Mouse (Mus musculus) cerebellum, adult 8-10 months (tissue): ENCODE measurements at regions not wholly inside any gene's neighbourhood (a gene's known extent, or its start where the extent isn't known, plus 50 kb on each side); places are given as distances from the start of the nearest gene placed in this dataset.

ENCODE experiments used
- DNase-seq: peaks from one replicate; pipeline ENCODE4 v3.0.0; 2022

DNA sequence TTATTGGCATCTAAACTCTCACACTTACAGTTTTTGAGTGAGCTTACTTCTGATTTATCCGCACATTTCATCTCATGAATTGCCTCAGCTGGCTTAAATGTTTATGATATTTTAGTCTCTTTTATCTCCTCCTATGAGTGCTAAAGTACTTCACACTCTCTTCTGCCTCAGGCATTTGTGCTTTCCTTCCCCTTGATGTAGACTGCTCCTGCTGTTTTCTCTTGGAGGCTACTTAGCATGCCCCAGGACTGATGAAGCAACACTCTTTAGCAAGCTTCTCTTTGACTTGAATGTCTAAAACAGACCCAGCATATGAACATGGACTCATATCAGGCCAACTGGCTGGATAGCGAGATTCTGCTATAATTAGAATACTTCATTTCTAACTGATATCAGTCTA lies 882.8 kb downstream of the Tecrl start:
- no peak for DNase-seq

DNA sequence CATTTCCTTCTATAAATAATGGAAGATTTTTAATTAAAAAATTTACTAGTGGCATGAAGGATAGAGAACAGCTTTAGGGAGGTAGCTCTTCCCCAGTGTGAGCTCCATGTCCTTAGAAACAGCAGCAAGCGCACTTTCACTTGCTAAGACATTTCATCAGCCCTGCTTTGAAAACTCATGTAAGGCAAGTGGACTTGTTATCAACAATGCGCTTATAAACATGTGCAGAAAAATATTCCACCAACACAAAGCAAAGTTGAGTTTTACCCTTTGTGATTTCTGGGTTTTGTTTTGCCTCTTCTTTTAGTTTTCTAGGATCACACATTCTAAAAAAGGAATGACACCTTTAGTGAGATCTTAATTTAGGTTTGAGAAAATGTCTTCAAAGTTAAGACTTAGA lies 890.7 kb downstream of the Tecrl start:
- no peak for DNase-seq

- DNase-seq: no peak
Measured at GRCm38 (mm10) chr5:82441288-82441687, 913.7 kb downstream of the Tecrl start.

DNA sequence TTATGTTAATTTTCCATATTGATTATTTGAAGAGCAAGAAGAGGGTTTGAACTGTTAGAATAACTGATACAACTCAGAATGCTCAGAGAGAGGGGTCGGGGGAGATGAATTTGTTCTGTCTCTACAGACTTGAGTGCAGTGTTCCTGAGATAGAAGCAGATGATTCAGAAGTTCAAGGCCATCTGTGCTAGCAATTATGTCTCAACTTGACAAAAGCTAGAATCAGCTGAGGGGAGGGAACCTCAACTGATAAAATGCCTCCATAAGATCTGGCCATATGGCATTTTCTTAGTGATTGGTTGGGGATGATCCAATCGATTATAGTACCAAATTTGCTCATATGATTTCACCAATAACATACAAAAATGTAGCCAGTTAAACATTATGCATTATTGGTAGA lies 914.9 kb downstream of the Tecrl start:
- DNase-seq: no peak

GRCm38 (mm10) chr5:82420396-82420795 lies 934.6 kb downstream of the Tecrl start:
- no peak for DNase-seq

- DNase-seq: no peak
Measured at GRCm38 (mm10) chr5:82396632-82397234, 958.3 kb downstream of the Tecrl start.

- DNase-seq: no peak
Measured at GRCm38 (mm10) chr5:82361624-82362023, 993.4 kb downstream of the Tecrl start.

DNA sequence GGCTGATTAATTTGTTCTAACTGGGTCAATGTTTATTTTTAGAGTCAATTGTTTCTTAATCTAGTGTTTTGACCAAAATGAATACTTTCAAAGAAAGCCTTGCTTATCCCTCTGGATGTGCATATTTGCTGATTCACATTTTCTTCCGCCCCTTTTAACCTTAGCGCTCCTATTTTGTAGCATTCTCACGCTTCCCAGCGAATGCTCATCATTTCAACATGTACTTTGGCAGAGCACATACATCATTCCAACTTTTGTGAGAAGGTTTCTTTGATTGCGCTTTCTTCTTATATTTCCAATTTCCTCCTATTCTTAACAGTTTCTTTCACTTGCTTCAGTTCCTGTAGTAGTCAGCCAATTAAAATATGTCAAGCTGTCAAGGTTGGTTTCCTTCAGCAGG lies 998.7 kb downstream of the Tecrl start:
- no peak for DNase-seq

- DNase-seq: no peak
Measured at GRCm38 (mm10) chr5:82351089-82351488, 1003.9 kb downstream of the Tecrl start.

- peak; percentile 30 for DNase-seq
Measured at GRCm38 (mm10) chr5:82346672-82347071, 1008.3 kb downstream of the Tecrl start.

- no peak for DNase-seq
Measured at GRCm38 (mm10) chr5:82324354-82324753, 1030.6 kb downstream of the Tecrl start.

- no peak for DNase-seq
Measured at GRCm38 (mm10) chr5:82319709-82320333, 1035.2 kb downstream of the Tecrl start.

GRCm38 (mm10) chr5:82312054-82312453 lies 1042.9 kb downstream of the Tecrl start:
- no peak for DNase-seq

- no peak for DNase-seq
Measured at GRCm38 (mm10) chr5:82288069-82288845, 1066.7 kb downstream of the Tecrl start.

GRCm38 (mm10) chr5:82253356-82254104 lies 1101.5 kb downstream of the Tecrl start:
- DNase-seq: no peak

DNA sequence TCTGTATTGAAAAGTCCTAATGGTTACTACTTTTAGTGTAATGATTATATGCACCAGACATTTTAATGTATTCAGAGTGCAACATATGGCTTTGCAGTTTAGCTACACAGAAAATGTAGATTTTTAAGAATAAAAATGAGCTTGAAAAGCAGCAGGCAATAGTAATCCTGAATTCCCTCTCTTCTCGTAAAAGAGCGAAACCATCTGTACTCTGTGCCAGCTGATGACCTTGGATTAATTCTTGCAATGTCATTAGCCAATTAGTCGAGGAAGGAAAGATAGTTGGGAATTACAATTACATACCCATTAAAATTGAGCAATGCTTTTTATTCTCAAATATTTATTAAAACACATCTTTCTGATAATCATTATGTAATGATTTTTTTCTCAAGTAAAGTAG lies 1128.7 kb downstream of the Tecrl start:
- DNase-seq: no peak

GRCm38 (mm10) chr5:82223622-82224021 lies 1131.4 kb downstream of the Tecrl start:
- DNase-seq: no peak

DNA sequence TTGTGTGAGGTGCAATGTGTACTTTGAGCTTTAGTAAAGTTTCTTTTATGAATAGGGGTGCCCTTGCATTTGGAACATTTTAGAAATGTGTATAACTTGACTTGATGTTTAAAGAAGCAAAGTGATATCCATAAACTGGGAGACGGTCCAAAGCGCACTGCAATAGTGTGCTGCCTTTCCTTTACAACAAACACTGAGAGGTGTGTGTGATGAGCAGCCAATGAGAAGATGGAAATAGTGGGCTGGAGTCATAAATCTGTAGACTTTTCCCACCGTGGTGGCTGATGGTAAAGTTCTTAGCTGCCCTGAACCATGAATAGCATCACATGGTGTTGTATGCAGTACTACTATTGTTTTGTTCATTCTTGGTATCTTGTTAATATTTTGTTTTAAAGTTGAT lies 1151.4 kb downstream of the Tecrl start:
- DNase-seq: no peak
